Mouse (Mus musculus) testis, adult 2 months (tissue): Measurements from ENCODE around the gene Cnih3.

ENCODE experiments used
- CTCF ChIP-seq: fragments of 200-500 bp; IDR thresholded peaks from 2 replicates; pipeline ENCODE4 v1.5.1; 2012; ENCODE audit warnings: low read depth, mild to moderate bottlenecking, inconsistent platforms, low read length, moderate library complexity; ENCODE audit not compliant: control insufficient read depth, insufficient read depth, insufficient replicate concordance
- POLR2A ChIP-seq: fragments of 200-500 bp; IDR thresholded peaks from 2 replicates; pipeline ENCODE4 v1.6.1; 2012; ENCODE audit warnings: low read depth, mild to moderate bottlenecking, inconsistent platforms, low read length, moderate library complexity; ENCODE audit not compliant: control insufficient read depth

- no peak for TF ChIP-seq POLR2A
- no peak for TF ChIP-seq CTCF
Measured at GRCm38 (mm10) chr1:181417937-181418523, 65.6 kb downstream of the Cnih3 start.
